Mouse (Mus musculus) left cerebral cortex, adult 18-20 months (tissue): ENCODE measurements around the gene Zbtb20. TPM values are rescaled to one million over a fixed set of nuclear protein-coding genes. Genes with fewer than 3 reads are reported as not detected.

ENCODE experiments used
- DNase-seq, 2 experiments: peaks; one replicate each; pipeline ENCODE4 v3.0.0; 2021 to 2022; ENCODE audit warnings: low spot score in 2 of 2, mixed read lengths in 1 of 2
- total RNA-seq, 2 experiments: library from RNA; stranded (reverse); gene quantifications; 2 replicates each; pipeline ENCODE4 v1.2.3; 2021

Zbtb20 gene
- total RNA-seq, 2 experiments from 2014 or later = 44.7 to 44.8 TPM

- no peak for DNase-seq
These were observed 411.2 kb downstream of the Zbtb20 start for GRCm38 (mm10) chr16:43286783-43287383.

GRCm38 (mm10) chr16:43291423-43291822 is 415.7 kb downstream of the Zbtb20 start:
- DNase-seq = no peak

GRCm38 (mm10) chr16:43297953-43298596 is 422.4 kb downstream of the Zbtb20 start:
- no peak for DNase-seq

- no peak for DNase-seq
These were observed 424.7 kb downstream of the Zbtb20 start for GRCm38 (mm10) chr16:43300420-43300819.

GRCm38 (mm10) chr16:43302171-43302570 is 426.5 kb downstream of the Zbtb20 start:
- DNase-seq = no peak

- DNase-seq = peak; percentile 25 to 29
These were observed 427.8 kb downstream of the Zbtb20 start for GRCm38 (mm10) chr16:43303245-43304197.

- DNase-seq = no peak
These were observed 434.3 kb downstream of the Zbtb20 start for GRCm38 (mm10) chr16:43309968-43310431.

- DNase-seq = no peak
These were observed 448.3 kb downstream of the Zbtb20 start for GRCm38 (mm10) chr16:43324009-43324408.

GRCm38 (mm10) chr16:43328221-43328620 is 452.5 kb downstream of the Zbtb20 start:
- no peak for DNase-seq

GRCm38 (mm10) chr16:43330206-43330605 is 454.5 kb downstream of the Zbtb20 start:
- DNase-seq = no peak

- no peak for DNase-seq
These were observed 455.8 kb downstream of the Zbtb20 start for GRCm38 (mm10) chr16:43331440-43331839.

GRCm38 (mm10) chr16:43332734-43333133 is 457.1 kb downstream of the Zbtb20 start:
- no peak for DNase-seq

GRCm38 (mm10) chr16:43333265-43333664 is 457.6 kb downstream of the Zbtb20 start:
- DNase-seq = no peak

GRCm38 (mm10) chr16:43334411-43335150 is 458.9 kb downstream of the Zbtb20 start:
- DNase-seq = no peak

- DNase-seq = no peak
These were observed 459.6 kb downstream of the Zbtb20 start for GRCm38 (mm10) chr16:43335151-43335823.

GRCm38 (mm10) chr16:43335824-43336215 is 460.1 kb downstream of the Zbtb20 start:
- DNase-seq = no peak

- no peak for DNase-seq
These were observed 465.0 kb downstream of the Zbtb20 start for GRCm38 (mm10) chr16:43340712-43341111.

- DNase-seq = no peak
These were observed 466.3 kb downstream of the Zbtb20 start for GRCm38 (mm10) chr16:43341916-43342455.

GRCm38 (mm10) chr16:43346094-43346493 is 470.4 kb downstream of the Zbtb20 start:
- DNase-seq = no peak
